Mouse (Mus musculus) brain, embryonic 14.5 days (tissue): ENCODE measurements around the gene Dnmt3c.

ENCODE experiments used
- CTCF ChIP-seq: fragments of 200-500 bp; IDR thresholded peaks from 2 replicates; pipeline ENCODE4 v1.5.1; 2012; ENCODE audit warnings: inconsistent platforms, mild to moderate bottlenecking, moderate library complexity, borderline replicate concordance; ENCODE audit not compliant: insufficient read depth, insufficient read length; ENCODE audit errors: extremely low read depth
- POLR2A ChIP-seq: fragments of 200-500 bp; IDR thresholded peaks from 2 replicates; pipeline ENCODE4 v1.6.1; 2012; ENCODE audit warnings: mild to moderate bottlenecking, inconsistent platforms, borderline replicate concordance; ENCODE audit not compliant: poor library complexity, insufficient read depth, insufficient read length, severe bottlenecking; ENCODE audit errors: extremely low read depth

DNA sequence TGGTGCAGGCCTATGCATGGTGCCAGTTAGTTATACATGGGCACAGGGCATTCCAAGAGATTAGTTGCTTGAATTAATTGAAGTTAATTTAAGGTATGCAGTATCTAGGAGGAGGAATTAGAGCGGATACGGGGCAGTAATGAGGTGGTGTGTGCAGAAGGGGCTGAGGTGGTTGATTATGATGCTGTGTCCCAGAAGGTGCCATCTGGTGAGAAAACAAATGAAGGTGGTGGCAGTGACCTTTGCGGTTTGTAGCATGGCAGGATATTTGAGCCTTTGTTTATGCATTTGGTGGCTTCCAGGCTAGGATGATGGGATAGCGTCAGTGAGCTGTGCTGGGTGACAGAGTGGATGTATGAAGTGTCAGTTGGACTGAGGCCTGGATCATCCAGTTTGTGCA, 28.8 kb downstream of the Dnmt3c start:
- TF ChIP-seq CTCF (no peak), POLR2A (no peak)
